Mouse (Mus musculus) right cerebral cortex, postnatal 14 days (tissue): ENCODE data around the gene Triobp.

Experiments used
- DNase-seq: peaks from one replicate; pipeline ENCODE4 v3.0.0; 2022

The Triobp gene

GRCm38 (mm10) chr15:78947657-78948056 is at the start of gene Triobp:
Gene Triobp, plus strand, starts transcription at chr15:78947724.
- DNase-seq = peak; percentile 80

- DNase-seq = no peak
Measured at GRCm38 (mm10) chr15:78898507-78899001, 49.0 kb upstream of the Triobp start.

DNA sequence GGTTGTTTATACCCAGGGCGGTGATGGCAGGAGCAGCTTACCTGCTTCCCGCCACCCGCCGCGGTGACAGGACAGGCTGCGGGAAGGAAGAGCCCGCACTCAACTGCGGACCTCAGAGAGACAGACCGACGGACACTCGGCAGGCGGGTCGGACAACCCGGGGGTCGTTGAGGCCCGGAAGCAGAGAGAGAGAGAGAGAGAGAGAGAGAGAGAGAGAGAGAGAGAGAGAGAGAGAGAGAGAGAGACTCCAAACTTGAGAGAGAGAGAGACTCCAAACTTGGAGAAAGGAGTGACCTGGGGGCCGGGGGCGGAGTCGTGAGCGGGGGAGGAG is 48.1 kb upstream of the Triobp start, which contains the start of gene Gm49510:
TSS of gene Gm49510 (plus strand) at position 259 of the 331 bp plus-strand sequence.
- DNase-seq = no peak

GRCm38 (mm10) chr15:78899740-78900584 is 47.6 kb upstream of the Triobp start, which contains the start of gene Sh3bp1:
Gene Sh3bp1, plus strand, starts transcription at chr15:78899768.
- DNase-seq = peak; percentile 68

GRCm38 (mm10) chr15:78900585-78901421 is 46.7 kb upstream of the Triobp start:
- DNase-seq = no peak

DNA sequence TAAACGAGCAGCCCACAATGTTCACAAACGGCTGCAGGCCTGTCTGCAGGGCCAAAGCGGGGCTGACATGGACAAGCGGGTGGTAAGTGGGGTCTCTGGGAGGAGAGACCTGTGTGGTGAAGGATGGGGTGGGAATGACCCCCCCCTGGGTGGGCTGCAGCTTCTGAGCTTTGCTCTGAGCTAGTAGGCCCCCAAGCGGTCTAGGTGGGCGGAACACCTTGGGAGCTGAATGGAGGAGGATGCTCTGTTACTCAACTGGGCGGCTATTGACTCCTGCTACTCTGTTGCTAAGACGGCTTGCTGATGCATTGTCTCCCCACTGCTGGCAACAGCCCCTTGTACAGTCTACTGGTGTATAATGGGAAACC is 46.1 kb upstream of the Triobp start:
- DNase-seq = no peak

GRCm38 (mm10) chr15:78903243-78903642 is 44.3 kb upstream of the Triobp start:
- peak; percentile 75 for DNase-seq

GRCm38 (mm10) chr15:78908399-78908798 is 39.1 kb upstream of the Triobp start:
- DNase-seq = no peak

DNA sequence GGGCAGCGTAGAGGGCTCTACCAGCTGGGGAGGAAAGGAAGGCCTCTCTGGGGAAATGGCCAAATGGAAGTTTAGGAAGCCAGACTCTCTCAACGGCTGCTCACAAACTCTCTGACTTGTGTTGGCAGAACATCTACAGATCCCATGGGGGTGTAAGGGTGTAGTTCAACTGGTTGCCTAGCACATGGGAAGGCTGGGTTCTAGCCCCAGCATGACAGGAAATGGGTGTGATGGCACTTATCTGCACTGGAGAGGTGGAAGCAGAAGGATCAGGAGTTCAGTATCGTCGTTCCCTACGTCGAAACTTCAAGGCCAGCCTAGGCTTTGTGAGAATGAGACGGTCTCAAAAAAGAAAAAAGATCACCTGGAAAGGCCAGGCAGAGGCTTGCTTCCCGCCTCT is 38.5 kb upstream of the Triobp start:
- DNase-seq = no peak

- peak; percentile 60 for DNase-seq
Measured at GRCm38 (mm10) chr15:78912040-78912439, 35.5 kb upstream of the Triobp start.

GRCm38 (mm10) chr15:78913632-78914090 is 33.9 kb upstream of the Triobp start, which contains the start of gene Pdxp:
Gene Pdxp, plus strand, starts transcription at chr15:78913919.
- peak; percentile 97 for DNase-seq

DNA sequence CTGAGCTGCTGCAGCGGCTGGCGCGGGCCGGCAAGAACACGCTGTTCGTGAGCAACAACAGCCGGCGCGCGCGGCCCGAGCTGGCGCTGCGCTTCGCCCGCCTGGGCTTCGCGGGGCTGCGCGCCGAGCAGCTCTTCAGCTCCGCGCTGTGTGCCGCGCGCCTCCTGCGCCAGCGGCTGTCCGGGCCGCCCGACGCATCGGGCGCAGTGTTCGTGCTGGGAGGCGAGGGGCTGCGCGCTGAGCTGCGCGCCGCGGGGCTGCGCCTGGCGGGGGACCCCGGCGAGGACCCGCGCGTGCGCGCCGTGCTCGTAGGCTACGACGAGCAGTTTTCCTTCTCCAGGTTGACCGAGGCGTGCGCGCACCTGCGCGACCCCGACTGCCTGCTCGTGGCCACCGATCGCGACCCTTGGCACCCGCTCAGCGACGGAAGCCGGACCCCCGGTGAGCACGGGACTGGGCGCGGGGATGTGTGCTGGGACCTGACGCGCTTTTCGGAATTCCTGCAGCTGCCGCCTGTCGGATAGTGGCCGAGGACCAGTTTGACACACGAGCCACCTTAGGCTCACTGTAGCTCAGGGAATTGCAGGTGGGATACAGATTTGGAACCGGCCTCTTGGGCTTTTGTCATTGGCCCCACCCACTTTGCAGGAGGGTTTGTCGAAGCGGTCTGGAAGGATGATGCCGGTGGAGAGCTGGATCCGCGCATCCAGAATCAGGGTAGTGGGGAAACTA is 33.3 kb upstream of the Triobp start:
- peak; percentile 67 for DNase-seq

- DNase-seq = no peak
Measured at GRCm38 (mm10) chr15:78914823-78915659, 32.5 kb upstream of the Triobp start.

DNA sequence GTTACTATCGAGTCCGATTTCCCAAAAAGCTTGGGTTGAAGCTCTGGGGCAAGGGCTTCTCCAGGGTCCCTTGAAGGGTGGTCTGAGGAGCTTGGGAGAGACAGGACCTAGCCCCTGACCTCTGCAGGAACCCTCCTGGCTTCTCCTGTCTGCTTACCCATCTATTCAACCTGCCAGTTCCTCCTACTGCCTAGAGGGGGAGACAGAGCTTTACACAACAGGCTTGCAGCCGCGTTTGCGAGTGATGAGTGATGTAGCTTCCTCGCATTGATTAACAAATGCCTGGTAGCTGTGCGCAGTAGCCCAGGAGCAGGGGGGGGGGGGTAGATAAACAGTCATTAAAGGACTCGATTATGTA is 31.9 kb upstream of the Triobp start:
- DNase-seq = peak; percentile 63

GRCm38 (mm10) chr15:78916052-78916826 is 31.3 kb upstream of the Triobp start:
- peak; percentile 62 for DNase-seq

DNA sequence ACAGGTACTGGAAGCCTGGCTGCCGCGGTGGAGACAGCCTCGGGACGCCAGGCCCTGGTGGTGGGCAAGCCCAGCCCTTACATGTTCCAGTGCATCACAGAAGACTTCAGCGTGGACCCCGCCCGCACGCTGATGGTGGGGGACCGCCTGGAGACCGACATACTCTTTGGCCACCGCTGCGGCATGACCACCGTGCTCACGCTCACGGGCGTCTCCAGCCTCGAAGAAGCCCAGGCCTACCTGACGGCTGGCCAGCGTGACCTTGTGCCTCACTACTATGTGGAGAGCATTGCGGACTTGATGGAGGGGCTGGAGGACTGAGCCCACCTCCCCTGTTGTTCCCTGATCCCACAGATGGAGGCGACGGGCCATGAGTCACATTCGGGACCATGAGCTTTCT is 29.4 kb upstream of the Triobp start:
- no peak for DNase-seq

DNA sequence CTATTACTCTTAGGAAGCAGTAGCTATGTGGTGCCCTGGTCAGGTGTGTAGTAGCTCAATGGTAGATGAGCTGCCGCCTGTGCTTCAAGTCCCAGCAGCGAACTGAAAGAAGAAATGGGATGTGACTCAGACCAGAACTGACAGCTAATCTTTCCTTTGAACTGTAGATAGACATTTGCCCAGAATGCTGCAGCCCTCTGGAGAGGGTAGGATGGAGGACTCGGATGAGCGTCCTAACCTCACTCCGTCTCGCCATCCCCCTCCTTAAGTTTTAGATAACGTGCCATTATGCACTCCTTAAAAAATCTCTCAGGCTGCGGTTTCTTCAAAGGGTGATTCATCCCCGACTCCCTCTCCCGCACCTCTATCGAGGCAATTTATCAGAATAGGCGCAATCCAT is 27.6 kb upstream of the Triobp start:
- no peak for DNase-seq

GRCm38 (mm10) chr15:78922700-78923099 is 24.8 kb upstream of the Triobp start:
- DNase-seq = no peak

GRCm38 (mm10) chr15:78923585-78923984 is 23.9 kb upstream of the Triobp start:
- no peak for DNase-seq

- DNase-seq = no peak
Measured at GRCm38 (mm10) chr15:78925129-78925528, 22.4 kb upstream of the Triobp start.
